Mouse (Mus musculus) liver, embryonic 15.5 days (tissue): ENCODE data around the gene Cit. TPM values are rescaled to one million over a fixed set of nuclear protein-coding genes. Genes with fewer than 3 reads are reported as not detected.
"Not testable (repeated sequence)": the region's sequence is repeated elsewhere in the genome, so short reads cannot be mapped to it uniquely, and the experiment has no call there.

Experiments used
- ATAC-seq: fragments of 200-750 bp; cut with Nextera tagmentation; 2 replicates; pipeline ENCODE4 v1.8.0; 2017; ENCODE audit warnings: moderate number of reproducible peaks, mild to moderate bottlenecking, moderate library complexity; ENCODE audit not compliant: insufficient read depth
- H3K27ac ChIP-seq: fragments of 300-500 bp; sonication (generic); replicated peaks from 2 replicates; pipeline ENCODE4 v1.5.1; 2015; ENCODE audit warnings: mild to moderate bottlenecking, inconsistent platforms
- H3K27me3 ChIP-seq: fragments of 300-500 bp; sonication (generic); 2 replicates; pipeline ENCODE4 v1.6.1; 2015; ENCODE audit warnings: mild to moderate bottlenecking, inconsistent platforms
- H3K36me3 ChIP-seq: fragments of 300-500 bp; sonication (generic); replicated peaks from 2 replicates; pipeline ENCODE4 v1.6.1; 2015; ENCODE audit warnings: moderate library complexity, mild to moderate bottlenecking, inconsistent platforms
- H3K4me1 ChIP-seq: fragments of 300-500 bp; sonication (generic); replicated peaks from 2 replicates; pipeline ENCODE4 v1.6.1; 2015; ENCODE audit warnings: inconsistent platforms
- H3K4me2 ChIP-seq: fragments of 300-500 bp; sonication (generic); 2 replicates; pipeline ENCODE4 v1.6.1; 2015; ENCODE audit warnings: moderate library complexity, mild to moderate bottlenecking, inconsistent platforms
- H3K4me3 ChIP-seq: fragments of 300-500 bp; sonication (generic); replicated peaks from 2 replicates; pipeline ENCODE4 v1.5.1; 2015; ENCODE audit warnings: mild to moderate bottlenecking, inconsistent platforms
- H3K9ac ChIP-seq: fragments of 300-500 bp; sonication (generic); 2 replicates; pipeline ENCODE4 v1.6.1; 2015; ENCODE audit warnings: moderate library complexity, mild to moderate bottlenecking, inconsistent platforms
- H3K9me3 ChIP-seq: fragments of 300-500 bp; sonication (generic); replicated peaks from 2 replicates; pipeline ENCODE4 v1.6.1; 2016; ENCODE audit warnings: inconsistent platforms
- WGBS: fragments of 180-500 bp; shearing (Covaris S2); methylation state at CpG from one replicate; pipeline ENCODE4 v1.1.7; 2015; ENCODE audit warnings: mixed read lengths; ENCODE audit not compliant: insufficient replicate concordance; 5-methylcytosine and 5-hydroxymethylcytosine counted together
- polyA plus RNA-seq: library from polyadenylated mRNA; unstranded; fragments of >200 nt; fragmentation: Nextera tagmentation; extraction: Ambion mirVana; gene quantifications from 2 replicates; pipeline ENCODE4 v1.2.1, GENCODE M21; 2015

Gene Cit
- 36.3 and 36.4 TPM in 2 replicates for polyA plus RNA-seq

GRCm38 (mm10) chr5:115844766-115845634, at the start of gene Cit:
Gene Cit, plus strand, starts transcription at chr5:115845278.
- H3K36me3 ChIP-seq: peaks cover 38% of the 10 kb centered on the region
- H3K9ac ChIP-seq: peak within 1 kb of the TSS; percentile 96
- peak within 1 kb of the TSS; percentile 89 for H3K27ac ChIP-seq
- H3K9me3 ChIP-seq: no peaks in the 10 kb centered on the region
- peak; percentile 95 for ATAC-seq
- H3K4me1 ChIP-seq: peaks cover 46% of the 10 kb centered on the region
- peak within 1 kb of the TSS; percentile 86 for H3K4me2 ChIP-seq
- peak within 1 kb of the TSS; percentile 98 for H3K4me3 ChIP-seq
- under 1% methylated on average over 42 of the region's 42 CpGs for WGBS
- no peaks in the 10 kb centered on the region for H3K27me3 ChIP-seq

GRCm38 (mm10) chr5:115799016-115799894, 45.8 kb upstream of the Cit start:
- Histone ChIP-seq H3K27ac (no peak overlapping the region), H3K36me3 (no peaks in the 10 kb centered on the region)

GRCm38 (mm10) chr5:115799895-115800232, 45.2 kb upstream of the Cit start:
- Histone ChIP-seq H3K27me3 (no peaks in the 10 kb centered on the region), H3K36me3 (no peaks in the 10 kb centered on the region), H3K4me1 (no peaks in the 10 kb centered on the region; the same call in 1 of the 2 replicates), H3K9me3 (no peaks in the 10 kb centered on the region), H3K27ac (no peak overlapping the region), H3K4me2 (no peak overlapping the region), H3K9ac (no peak overlapping the region), H3K4me3 (no peak overlapping the region)
- 42% methylated on average over 4 of the region's 4 CpGs for WGBS
- ATAC-seq: no peak

More at GRCm38 (mm10) chr5:115799016-115799894, 45.8 kb upstream of the Cit start:
- H3K9ac ChIP-seq: no peak overlapping the region
- peak overlapping the region; percentile 29 for H3K4me2 ChIP-seq
- no peaks in the 10 kb centered on the region for H3K27me3 ChIP-seq
- no peak for ATAC-seq
- H3K9me3 ChIP-seq: no peaks in the 10 kb centered on the region
- 38% methylated on average over 15 of the region's 15 CpGs for WGBS
- H3K4me3 ChIP-seq: peak overlapping the region; percentile 28
- no peaks in the 10 kb centered on the region; the same call in 1 of the 2 replicates for H3K4me1 ChIP-seq

GRCm38 (mm10) chr5:115812262-115812661, 32.8 kb upstream of the Cit start:
- WGBS: 31% methylated on average over 3 of the region's 3 CpGs
- H3K36me3 ChIP-seq: no peaks in the 10 kb centered on the region
- 0 out of 2 replicates have a peak, but pooled peaks cover 2% of the 10 kb centered on the region for H3K4me1 ChIP-seq
- ATAC-seq: no peak
- no peak overlapping the region for H3K9ac ChIP-seq
- no peak overlapping the region for H3K4me3 ChIP-seq
- no peak overlapping the region for H3K4me2 ChIP-seq
- no peak overlapping the region for H3K27ac ChIP-seq
- H3K27me3 ChIP-seq: no peaks in the 10 kb centered on the region
- no peaks in the 10 kb centered on the region for H3K9me3 ChIP-seq

- H3K4me3 ChIP-seq: no peak overlapping the region
- no peak overlapping the region for H3K27ac ChIP-seq
- 53% methylated on average over 6 of the region's 6 CpGs for WGBS
- no peaks in the 10 kb centered on the region for H3K36me3 ChIP-seq
- no peak overlapping the region for H3K9ac ChIP-seq
- ATAC-seq: no peak
- H3K27me3 ChIP-seq: no peaks in the 10 kb centered on the region
- no peaks in the 10 kb centered on the region for H3K9me3 ChIP-seq
- H3K4me2 ChIP-seq: no peak overlapping the region
- 0 out of 2 replicates have a peak, but pooled peaks cover 2% of the 10 kb centered on the region for H3K4me1 ChIP-seq
Measured at GRCm38 (mm10) chr5:115817022-115817421, 28.1 kb upstream of the Cit start.

GRCm38 (mm10) chr5:115817655-115818054, 27.4 kb upstream of the Cit start:
- WGBS: 40% methylated on average over 1 of the region's 1 CpGs
- H3K4me1 ChIP-seq, H3K27ac ChIP-seq, ATAC-seq, H3K4me2 ChIP-seq, H3K9me3 ChIP-seq, H3K9ac ChIP-seq, H3K36me3 ChIP-seq, H3K4me3 ChIP-seq, H3K27me3 ChIP-seq: not testable (repeated sequence)

- no peaks in the 10 kb centered on the region for H3K36me3 ChIP-seq
- no peak overlapping the region for H3K9ac ChIP-seq
- no peaks in the 10 kb centered on the region for H3K9me3 ChIP-seq
- 0 out of 2 replicates have a peak, but pooled peaks cover under 1% of the 10 kb centered on the region for H3K4me1 ChIP-seq
- H3K4me3 ChIP-seq: no peak overlapping the region
- 44% methylated on average over 9 of the region's 9 CpGs for WGBS
- H3K27ac ChIP-seq: no peak overlapping the region
- H3K27me3 ChIP-seq: no peaks in the 10 kb centered on the region
- no peak for ATAC-seq
- H3K4me2 ChIP-seq: no peak overlapping the region
Measured at GRCm38 (mm10) chr5:115819966-115820365, 25.1 kb upstream of the Cit start.

- Histone ChIP-seq H3K27ac (no peak overlapping the region), H3K36me3 (no peaks in the 10 kb centered on the region), H3K4me2 (no peak overlapping the region), H3K27me3 (no peaks in the 10 kb centered on the region), H3K4me1 (no peaks in the 10 kb centered on the region), H3K9ac (no peak overlapping the region), H3K4me3 (no peak overlapping the region), H3K9me3 (no peaks in the 10 kb centered on the region)
- 79% methylated on average over 12 of the region's 12 CpGs for WGBS
- ATAC-seq: no peak
Measured at GRCm38 (mm10) chr5:115821200-115821599, 23.9 kb upstream of the Cit start.

GRCm38 (mm10) chr5:115821910-115822309, 23.2 kb upstream of the Cit start:
- 76% methylated on average over 7 of the region's 7 CpGs for WGBS
- no peak overlapping the region for H3K4me3 ChIP-seq
- ATAC-seq: no peak
- H3K27ac ChIP-seq: no peak overlapping the region
- H3K4me1 ChIP-seq: no peaks in the 10 kb centered on the region
- H3K9ac ChIP-seq: no peak overlapping the region
- no peaks in the 10 kb centered on the region for H3K36me3 ChIP-seq
- no peaks in the 10 kb centered on the region for H3K27me3 ChIP-seq
- H3K9me3 ChIP-seq: no peaks in the 10 kb centered on the region
- H3K4me2 ChIP-seq: no peak overlapping the region

GRCm38 (mm10) chr5:115832754-115833153, 12.3 kb upstream of the Cit start:
- Histone ChIP-seq H3K27me3 (no peaks in the 10 kb centered on the region), H3K4me1 (peaks cover 5% of the 10 kb centered on the region), H3K36me3 (no peaks in the 10 kb centered on the region), H3K9me3 (no peaks in the 10 kb centered on the region; the same call in 1 of the 2 replicates), H3K27ac (no peak overlapping the region), H3K4me3 (no peak overlapping the region), H3K9ac (no peak overlapping the region), H3K4me2 (no peak overlapping the region)
- ATAC-seq: no peak
- WGBS: 78% methylated on average over 2 of the region's 2 CpGs

GRCm38 (mm10) chr5:115833806-115834205, 11.3 kb upstream of the Cit start:
- not testable (repeated sequence) for H3K4me2 ChIP-seq, H3K4me3 ChIP-seq, H3K27me3 ChIP-seq, H3K36me3 ChIP-seq, ATAC-seq, H3K9ac ChIP-seq, H3K4me1 ChIP-seq, H3K27ac ChIP-seq, H3K9me3 ChIP-seq
